Mouse (Mus musculus): ENCODE data around the gene Mog.
A peak's percentile ranks its signal among the peaks of the same experiment; 100 is the strongest.

Mog gene

GRCm38 (mm10) chr17:37022628-37023576, at the start of gene Mog:
Mog (minus strand) TSS chr17:37023398.
- no peak for DNase-seq (ENCODE audit: low spot score in 2 of 2)

- no peak for DNase-seq (ENCODE audit: low spot score in 2 of 2)
These were observed 49.6 kb upstream of the Mog start for GRCm38 (mm10) chr17:37072730-37073276.

GRCm38 (mm10) chr17:37072080-37072729, 49.0 kb upstream of the Mog start:
- DNase-seq (ENCODE audit: low spot score in 2 of 2), result no peak

- DNase-seq (ENCODE audit: low spot score in 2 of 2), result no peak
These were observed 46.9 kb upstream of the Mog start for GRCm38 (mm10) chr17:37070121-37070520.

GRCm38 (mm10) chr17:37067861-37068260, 44.7 kb upstream of the Mog start:
- DNase-seq (ENCODE audit: low spot score in 2 of 2), result no peak

- DNase-seq (ENCODE audit: low spot score in 2 of 2), result no peak
These were observed 42.8 kb upstream of the Mog start for GRCm38 (mm10) chr17:37065993-37066392.

- no peak for DNase-seq (ENCODE audit: low spot score in 2 of 2)
These were observed 40.7 kb upstream of the Mog start for GRCm38 (mm10) chr17:37063686-37064495.

- no peak for DNase-seq (ENCODE audit: low spot score in 2 of 2)
These were observed 39.9 kb upstream of the Mog start for GRCm38 (mm10) chr17:37063063-37063462.

GRCm38 (mm10) chr17:37062101-37062641, 39.0 kb upstream of the Mog start:
- DNase-seq (ENCODE audit: low spot score in 2 of 2), result no peak

- DNase-seq (ENCODE audit: low spot score in 2 of 2), result no peak
These were observed 38.2 kb upstream of the Mog start for GRCm38 (mm10) chr17:37061435-37061834.

- DNase-seq (ENCODE audit: low spot score in 2 of 2), result no peak
These were observed 33.8 kb upstream of the Mog start for GRCm38 (mm10) chr17:37056957-37057356.

GRCm38 (mm10) chr17:37051745-37052144, 28.5 kb upstream of the Mog start:
- DNase-seq (ENCODE audit: low spot score in 2 of 2), result no peak

- DNase-seq (ENCODE audit: low spot score in 2 of 2), result no peak
These were observed 27.7 kb upstream of the Mog start for GRCm38 (mm10) chr17:37050876-37051275.

GRCm38 (mm10) chr17:37050399-37050798, 27.2 kb upstream of the Mog start:
- peak in 1 of 2 experiments; percentile 64 for DNase-seq (ENCODE audit: low spot score in 2 of 2)

GRCm38 (mm10) chr17:37049570-37050310, 26.5 kb upstream of the Mog start:
- DNase-seq (ENCODE audit: low spot score in 2 of 2), result peak in 1 of 2 experiments; percentile 74

GRCm38 (mm10) chr17:37048383-37048782, 25.2 kb upstream of the Mog start:
- DNase-seq (ENCODE audit: low spot score in 2 of 2), result no peak

GRCm38 (mm10) chr17:37047981-37048380, 24.8 kb upstream of the Mog start:
- no peak for DNase-seq (ENCODE audit: low spot score in 2 of 2)

GRCm38 (mm10) chr17:37047332-37047976, 24.3 kb upstream of the Mog start:
- no peak for DNase-seq (ENCODE audit: low spot score in 2 of 2)

- peak in 1 of 2 experiments; percentile 67 for DNase-seq (ENCODE audit: low spot score in 2 of 2)
These were observed 23.3 kb upstream of the Mog start for GRCm38 (mm10) chr17:37046312-37047112.
